In genomic region chr8:116271238-116271637, GRCm38 (mm10) we compare ENCODE assay signal across 24 mouse cellular contexts.
DNase-seq lines count a peak whose midpoint lies in the region; ATAC-seq and TF ChIP-seq lines count a peak whose summit lies in the region.
"Had no signal": no experiment of that assay in that cellular context is flagged by ENCODE, and none has a peak within 500 bp of the region (broad histone marks: within the 10 kb centered on the region; RNA-seq: fewer than 3 reads in every experiment).

No protein-coding gene starts in this region.

- intact Hi-C loops in left cerebral cortex, postnatal 4 days (cut with DNase I), result no loop called here

- no peak for TF ChIP-seq POLR2A in kidney, adult 2 months (IDR thresholded peaks at IDR 0.05; ENCODE audit: low read depth, low read length)

- H3K4me2 ChIP-seq in intestine, embryonic 14.5 days (ENCODE audit: low read length), result no peak overlapping the region
- H3K4me2 ChIP-seq in intestine, embryonic 16.5 days (ENCODE audit: low read depth, low read length), result no peak overlapping the region
- H3K4me2 ChIP-seq in kidney, embryonic 16.5 days (replicated peaks; ENCODE audit: low read depth, low read length), result no peak overlapping the region
- H3K4me2 ChIP-seq: embryonic facial prominence, embryonic 12.5 days; heart, embryonic 11.5 days; hindbrain, embryonic 13.5 days; lung, embryonic 15.5 days; midbrain, embryonic 15.5 days; stomach, embryonic 15.5 days had no signal

- TF ChIP-seq CTCF in kidney, adult 2 months (conservative IDR thresholded peaks at IDR 0.05; ENCODE audit: insufficient read depth, insufficient read length, low read depth, low read length), result no peak
- TF ChIP-seq CTCF in layer of hippocampus, adult 2 months (conservative IDR thresholded peaks at IDR 0.05), result no peak

- DNase-seq in intestine, embryonic 14.5 days (ENCODE audit: low spot score), result peak; percentile 46
- DNase-seq in kidney, adult 2 months, result peak; percentile 77
- DNase-seq in kidney, postnatal 36 days, result peak; percentile 62 to 75
- DNase-seq in left cerebral cortex, postnatal 4 days, result no peak
- no peak for DNase-seq in layer of hippocampus, adult 2 months (ENCODE audit: low spot score in 2 of 2)
- DNase-seq: adrenal gland, adult 2 months; cerebellum, adult 8-10 months; embryo, embryonic 11 days; gastrocnemius, postnatal 10 days; heart, postnatal 36 days; layer of hippocampus, postnatal 36 days; liver; right cerebral cortex, postnatal 25 days had no signal

- 85% methylated on average over 6 of the region's 6 CpGs for WGBS in intestine, embryonic 14.5 days
- 85% methylated on average over 6 of the region's 6 CpGs for WGBS in intestine, embryonic 16.5 days
- 54% methylated on average over 6 of the region's 6 CpGs for WGBS in kidney, adult 2 months
- 72% methylated on average over 6 of the region's 6 CpGs for WGBS in kidney, embryonic 16.5 days

- no peaks in the 10 kb centered on the region for H3K27me3 ChIP-seq in intestine, embryonic 14.5 days (replicated peaks; ENCODE audit: control insufficient read depth, insufficient read depth, low read length)
- no peaks in the 10 kb centered on the region for H3K27me3 ChIP-seq in intestine, embryonic 16.5 days (replicated peaks; ENCODE audit: control insufficient read depth, insufficient read depth, low read length)
- no peaks in the 10 kb centered on the region for H3K27me3 ChIP-seq in kidney, adult 2 months (replicated peaks; ENCODE audit: control insufficient read depth, insufficient read depth, low read length)
- H3K27me3 ChIP-seq in kidney, embryonic 16.5 days (ENCODE audit: insufficient read depth, low read length), result no peaks in the 10 kb centered on the region
- H3K27me3 ChIP-seq: embryonic facial prominence, embryonic 12.5 days; hindbrain, embryonic 13.5 days; lung, embryonic 15.5 days; midbrain, embryonic 15.5 days; stomach, embryonic 15.5 days had no signal

- H3K9ac ChIP-seq in intestine, embryonic 14.5 days (ENCODE audit: low read length), result no peak overlapping the region
- no peak overlapping the region for H3K9ac ChIP-seq in intestine, embryonic 16.5 days (ENCODE audit: low read depth, low read length)
- no peak overlapping the region for H3K9ac ChIP-seq in kidney, embryonic 16.5 days (replicated peaks; ENCODE audit: low read length)
- H3K9ac ChIP-seq: embryonic facial prominence, embryonic 12.5 days; hindbrain, embryonic 13.5 days; lung, embryonic 15.5 days; midbrain, embryonic 15.5 days; stomach, embryonic 15.5 days had no signal

- H3K36me3 ChIP-seq in intestine, embryonic 14.5 days (ENCODE audit: control insufficient read depth, insufficient read depth, low read length), result no peaks in the 10 kb centered on the region
- H3K36me3 ChIP-seq in intestine, embryonic 16.5 days (ENCODE audit: control insufficient read depth, insufficient read depth, low read length), result no peaks in the 10 kb centered on the region
- H3K36me3 ChIP-seq in kidney, adult 2 months (ENCODE audit: control insufficient read depth, insufficient read depth, low read length), result no peaks in the 10 kb centered on the region
- H3K36me3 ChIP-seq in kidney, embryonic 16.5 days (ENCODE audit: insufficient read depth, low read length), result no peaks in the 10 kb centered on the region
- H3K36me3 ChIP-seq: embryonic facial prominence, embryonic 12.5 days; hindbrain, embryonic 13.5 days; lung, embryonic 15.5 days; midbrain, embryonic 10.5 days; midbrain, embryonic 15.5 days; stomach, embryonic 15.5 days had no signal

- H3K4me1 ChIP-seq in intestine, embryonic 14.5 days (replicated peaks; ENCODE audit: control insufficient read depth, insufficient read depth, low read length), result no peaks in the 10 kb centered on the region
- peaks cover 8% of the 10 kb centered on the region; the same call in 1 of the 2 replicates for H3K4me1 ChIP-seq in intestine, embryonic 16.5 days (ENCODE audit: control insufficient read depth, insufficient read depth, low read length)
- peaks cover 14% of the 10 kb centered on the region; the same call in 1 of the 2 replicates for H3K4me1 ChIP-seq in kidney, adult 2 months (ENCODE audit: control insufficient read depth, insufficient read depth, low read length)
- H3K4me1 ChIP-seq in kidney, embryonic 16.5 days (ENCODE audit: insufficient read depth, low read length), result no peaks in the 10 kb centered on the region; the same call in 1 of the 2 replicates
- H3K4me1 ChIP-seq: lung, embryonic 15.5 days; midbrain, embryonic 15.5 days; stomach, embryonic 15.5 days had no signal

- H3K27ac ChIP-seq in intestine, embryonic 14.5 days (ENCODE audit: low read depth), result no peak overlapping the region
- no peak overlapping the region for H3K27ac ChIP-seq in intestine, embryonic 16.5 days (ENCODE audit: low read length)
- H3K27ac ChIP-seq in kidney, adult 2 months (ENCODE audit: insufficient read depth, low read depth, low read length), result peak overlapping the region; percentile 15; the same call in 1 of the 2 replicates
- H3K27ac ChIP-seq in kidney, embryonic 16.5 days (ENCODE audit: low read length), result peak overlapping the region; percentile 12
- H3K27ac ChIP-seq in layer of hippocampus, adult 2 months, result no peak overlapping the region
- H3K27ac ChIP-seq: embryonic facial prominence, embryonic 12.5 days; hindbrain, embryonic 13.5 days; lung, embryonic 15.5 days; midbrain, embryonic 10.5 days; midbrain, embryonic 15.5 days; stomach, embryonic 15.5 days had no signal

- no peak overlapping the region for H3K4me3 ChIP-seq in intestine, embryonic 14.5 days (ENCODE audit: low read depth, low read length)
- no peak overlapping the region for H3K4me3 ChIP-seq in intestine, embryonic 16.5 days (ENCODE audit: low read length)
- no peak overlapping the region for H3K4me3 ChIP-seq in kidney, adult 2 months (ENCODE audit: insufficient read depth, low read depth, low read length)
- H3K4me3 ChIP-seq in kidney, embryonic 16.5 days (ENCODE audit: low read length), result no peak overlapping the region
- no peak overlapping the region for H3K4me3 ChIP-seq in layer of hippocampus, adult 2 months
- H3K4me3 ChIP-seq: embryonic facial prominence, embryonic 12.5 days; hindbrain, embryonic 13.5 days; lung, embryonic 15.5 days; midbrain, embryonic 10.5 days; midbrain, embryonic 15.5 days; stomach, embryonic 15.5 days had no signal

- peaks cover 6% of the 10 kb centered on the region; the same call in 1 of the 2 replicates for H3K9me3 ChIP-seq in intestine, embryonic 14.5 days (ENCODE audit: control insufficient read depth, low read length)
- no peaks in the 10 kb centered on the region for H3K9me3 ChIP-seq in intestine, embryonic 16.5 days (ENCODE audit: control insufficient read depth, low read length)
- no peaks in the 10 kb centered on the region for H3K9me3 ChIP-seq in kidney, embryonic 16.5 days (ENCODE audit: low read length)
- H3K9me3 ChIP-seq: embryonic facial prominence, embryonic 12.5 days; hindbrain, embryonic 13.5 days; lung, embryonic 15.5 days; midbrain, embryonic 10.5 days; midbrain, embryonic 15.5 days; stomach, embryonic 15.5 days had no signal

- ATAC-seq in intestine, embryonic 14.5 days (replicated peaks; ENCODE audit: low FRiP score, low TSS enrichment, low read depth), result no peak
- ATAC-seq in intestine, embryonic 16.5 days, result no peak
- peak; percentile 66; the same call in 1 of the 2 replicates for ATAC-seq in kidney, embryonic 16.5 days (ENCODE audit: low FRiP score, low TSS enrichment)
- ATAC-seq: activated CD4-positive, CD25-positive, alpha-beta regulatory T cell, adult 4 months; forebrain, embryonic 14.5 days; midbrain, embryonic 15.5 days had no signal

Comparison
In these comparisons a context has a peak if more than half of its experiments do, and no peak if none do; other contexts are left out.
1. DNase-seq: peak in intestine, embryonic 14.5 days (single experiment), kidney, adult 2 months (single experiment) and kidney, postnatal 36 days (2 of 2); none in left cerebral cortex, postnatal 4 days (single experiment) and layer of hippocampus, adult 2 months (0 of 2).
2. H3K27ac ChIP-seq: peak in kidney, adult 2 months (single experiment) and kidney, embryonic 16.5 days (single experiment); none in intestine, embryonic 14.5 days (single experiment), intestine, embryonic 16.5 days (single experiment) and layer of hippocampus, adult 2 months (single experiment).